Mouse (Mus musculus): ENCODE data around the gene Sco2.

The Sco2 gene

DNA sequence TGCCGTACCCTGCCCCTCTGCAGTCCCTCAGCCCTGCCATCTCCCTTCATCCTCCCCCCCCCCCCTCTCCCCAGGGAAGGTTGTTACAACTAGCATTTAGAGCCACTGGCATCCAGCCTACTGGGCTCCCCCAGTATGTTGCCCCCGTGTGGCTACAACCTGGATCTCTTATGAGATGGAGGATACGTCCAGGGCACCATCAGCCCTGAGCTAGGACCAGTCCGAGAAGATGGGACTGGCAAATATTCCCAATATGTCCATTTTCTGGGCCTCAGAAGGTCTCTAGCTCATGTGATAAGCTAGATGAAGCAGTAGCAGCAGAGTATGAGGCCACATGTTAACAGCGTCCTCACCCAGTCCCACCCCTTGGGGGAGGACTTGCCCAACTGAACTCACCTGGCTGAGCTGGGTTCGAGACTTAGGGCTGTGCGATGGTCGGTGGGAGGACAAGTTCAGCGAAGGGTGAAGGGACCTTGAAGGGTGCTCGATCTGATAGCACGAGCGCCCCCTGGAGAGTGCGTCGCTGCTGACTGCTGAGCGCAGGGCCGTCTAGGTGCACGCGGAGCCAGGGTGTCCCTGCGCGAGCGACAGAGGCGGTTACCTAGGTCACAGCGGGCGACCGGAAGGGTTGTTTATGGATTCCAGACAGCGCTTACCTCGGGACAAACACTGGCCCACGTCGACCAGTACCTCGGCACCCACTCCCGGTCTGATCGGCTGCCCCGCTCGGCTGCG is 452 bp downstream of the Sco2 start:
- DNase-seq (ENCODE audit: low spot score): peak; percentile 89

- no peak for DNase-seq (ENCODE audit: low spot score)
These were observed 1.1 kb downstream of the Sco2 start for GRCm38 (mm10) chr15:89372536-89372935.

DNA sequence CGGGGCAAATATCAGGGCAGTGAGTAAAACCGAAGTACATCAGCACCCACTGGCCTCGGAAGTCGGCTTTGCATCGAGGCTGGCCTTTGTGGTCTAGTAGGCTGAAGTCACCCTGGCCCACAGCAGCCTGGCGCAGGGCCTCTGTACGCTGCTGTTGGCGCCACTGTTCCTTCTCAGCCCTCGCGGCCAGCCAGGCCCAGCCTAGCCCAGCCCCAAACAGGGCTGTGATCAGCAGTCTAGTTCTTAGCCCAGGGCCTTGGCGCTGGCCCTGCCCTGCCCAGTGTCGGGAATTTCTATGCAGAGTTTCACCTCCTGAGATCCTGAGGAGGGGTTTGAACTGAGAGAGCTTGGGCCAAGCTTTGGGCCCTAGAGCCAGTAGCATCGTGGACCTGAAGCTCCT is 1.6 kb downstream of the Sco2 start:
- no peak for DNase-seq (ENCODE audit: low spot score)

- DNase-seq (ENCODE audit: low spot score): no peak
These were observed 8.5 kb downstream of the Sco2 start for GRCm38 (mm10) chr15:89365141-89365551.

DNA sequence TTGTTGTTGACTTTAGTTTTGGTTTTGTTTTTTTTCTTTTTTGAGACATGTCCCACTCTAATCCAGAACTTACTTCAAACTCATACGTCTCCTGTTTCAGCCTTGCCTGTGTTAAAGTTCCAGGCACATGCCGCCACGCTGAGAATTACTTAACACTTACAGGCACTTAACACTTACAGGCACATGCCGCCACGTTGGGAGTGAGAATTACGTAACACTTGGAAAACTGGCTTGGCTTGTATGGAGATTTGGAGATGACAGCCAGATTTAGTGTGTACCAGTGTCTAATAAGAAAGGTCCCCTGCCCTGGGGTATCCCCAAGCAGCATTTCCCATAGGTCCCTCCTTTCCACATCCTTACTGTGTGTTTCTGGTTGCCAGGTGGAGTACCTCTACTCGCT is 10.6 kb downstream of the Sco2 start:
- DNase-seq (ENCODE audit: low spot score): no peak

GRCm38 (mm10) chr15:89358784-89359183 is 14.9 kb downstream of the Sco2 start:
- DNase-seq (ENCODE audit: low spot score): no peak

DNA sequence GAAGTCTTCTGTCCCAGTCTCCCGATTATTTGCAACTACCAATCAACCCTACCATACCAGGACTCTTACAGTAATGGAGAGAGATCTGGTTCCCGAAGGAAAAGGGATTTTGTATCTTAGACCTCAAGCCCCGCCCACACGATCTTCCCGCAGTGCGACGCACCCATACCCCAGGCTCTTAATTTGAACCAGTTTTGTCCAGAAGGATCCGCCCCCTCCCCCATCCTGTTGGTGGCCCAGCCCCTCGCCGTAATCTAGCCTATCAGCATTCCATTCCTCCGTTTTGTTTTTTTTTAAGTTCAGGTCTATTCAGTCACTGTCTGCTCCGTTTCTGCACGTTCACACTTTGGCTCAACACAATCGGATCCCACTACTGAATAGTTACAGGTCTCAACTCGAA is 17.3 kb downstream of the Sco2 start:
- peak; percentile 57 for DNase-seq (ENCODE audit: low spot score)

GRCm38 (mm10) chr15:89355241-89356187 is 18.1 kb downstream of the Sco2 start, which contains the start of the genes Lmf2 and Ncaph2:
TSS of gene Lmf2 (minus strand) at chr15:89355659.
TSS of gene Ncaph2 (plus strand) at chr15:89355719.
- peak; percentile 96 for DNase-seq (ENCODE audit: low spot score)

DNA sequence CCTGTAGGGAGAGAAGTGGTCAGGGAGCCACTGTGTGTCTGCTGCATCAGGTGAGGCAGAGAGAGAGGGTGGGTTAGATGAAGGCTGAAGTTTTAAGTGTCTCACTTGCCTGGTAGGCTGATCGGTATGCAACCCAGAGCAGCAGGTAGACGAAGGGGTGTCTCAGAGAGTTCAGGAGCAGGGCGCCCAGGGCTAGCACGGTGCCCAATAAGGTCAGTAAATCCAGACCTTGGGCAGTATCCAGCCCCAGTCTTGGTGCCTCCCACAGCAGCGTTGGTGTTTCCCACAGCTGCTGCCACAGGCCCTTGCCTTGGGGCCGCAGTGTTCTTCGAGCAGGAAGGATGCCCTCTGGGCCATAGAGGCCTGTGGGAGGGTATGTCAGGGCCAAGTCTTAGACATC is 19.2 kb downstream of the Sco2 start:
- DNase-seq (ENCODE audit: low spot score): no peak

DNA sequence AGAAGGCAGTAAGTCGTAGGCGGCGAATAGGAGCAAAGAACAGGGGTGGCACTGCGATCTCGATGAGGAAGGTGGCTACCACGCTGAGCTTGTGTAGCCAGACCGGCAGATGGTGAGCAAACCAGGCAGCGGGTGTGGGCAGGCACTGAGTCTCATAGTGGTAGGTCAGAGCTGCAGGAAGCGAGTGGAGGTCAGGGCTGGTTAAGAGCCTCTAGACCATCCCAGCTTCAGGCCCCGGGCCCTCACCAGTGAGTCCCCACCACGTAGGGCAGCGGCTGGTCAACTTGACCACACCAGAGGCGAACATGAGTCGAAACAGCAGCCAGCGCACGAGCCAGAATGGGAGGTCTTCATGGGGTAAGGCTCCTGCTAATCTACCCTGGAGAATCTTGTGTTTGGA is 19.8 kb downstream of the Sco2 start:
- no peak for DNase-seq (ENCODE audit: low spot score)

DNA sequence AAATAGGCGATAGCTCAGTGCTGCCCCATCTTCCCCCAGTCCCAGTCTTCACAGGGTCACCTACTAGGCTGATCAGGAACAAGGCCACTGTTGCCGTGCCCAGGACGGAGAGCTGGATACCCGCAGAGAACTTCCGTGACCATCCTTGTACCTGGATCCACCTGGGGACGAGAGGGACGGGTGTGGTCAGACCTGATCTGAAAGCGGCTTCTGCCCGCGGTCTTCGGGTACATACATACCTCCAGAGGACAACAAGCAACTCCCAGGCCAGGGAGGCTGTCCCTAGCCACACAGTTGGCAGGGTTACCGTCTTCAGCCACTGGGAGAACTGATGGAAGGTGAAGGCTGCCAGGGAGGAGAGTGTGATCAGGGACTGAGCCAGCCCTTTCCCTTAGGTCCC is 20.9 kb downstream of the Sco2 start:
- no peak for DNase-seq (ENCODE audit: low spot score)

GRCm38 (mm10) chr15:89352054-89352453 is 21.6 kb downstream of the Sco2 start:
- no peak for DNase-seq (ENCODE audit: low spot score)

DNA sequence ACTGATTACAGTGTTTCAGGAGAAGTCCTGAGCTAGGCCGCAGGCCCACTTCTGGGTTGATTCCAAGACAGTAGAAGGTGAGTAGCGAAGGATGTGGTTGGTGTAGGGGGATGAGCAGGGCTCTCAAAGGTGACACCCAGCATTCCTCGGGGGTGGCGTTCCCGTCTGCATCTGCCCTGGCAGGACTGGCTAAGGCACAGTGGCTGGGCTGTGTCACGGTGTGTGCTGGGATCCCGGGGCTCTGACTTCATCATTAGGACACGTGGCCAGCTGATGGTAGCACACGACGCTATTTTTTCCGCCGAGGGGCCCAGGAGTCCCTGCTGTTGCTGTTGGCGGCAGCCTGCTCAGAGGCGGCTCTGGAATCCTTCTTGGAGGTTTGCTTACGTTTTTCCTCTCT is 22.3 kb downstream of the Sco2 start:
- DNase-seq (ENCODE audit: low spot score): no peak

- no peak for DNase-seq (ENCODE audit: low spot score)
These were observed 23.2 kb downstream of the Sco2 start for GRCm38 (mm10) chr15:89350447-89350846.

GRCm38 (mm10) chr15:89343325-89343724 is 30.3 kb downstream of the Sco2 start:
- no peak for DNase-seq (ENCODE audit: low spot score)

DNA sequence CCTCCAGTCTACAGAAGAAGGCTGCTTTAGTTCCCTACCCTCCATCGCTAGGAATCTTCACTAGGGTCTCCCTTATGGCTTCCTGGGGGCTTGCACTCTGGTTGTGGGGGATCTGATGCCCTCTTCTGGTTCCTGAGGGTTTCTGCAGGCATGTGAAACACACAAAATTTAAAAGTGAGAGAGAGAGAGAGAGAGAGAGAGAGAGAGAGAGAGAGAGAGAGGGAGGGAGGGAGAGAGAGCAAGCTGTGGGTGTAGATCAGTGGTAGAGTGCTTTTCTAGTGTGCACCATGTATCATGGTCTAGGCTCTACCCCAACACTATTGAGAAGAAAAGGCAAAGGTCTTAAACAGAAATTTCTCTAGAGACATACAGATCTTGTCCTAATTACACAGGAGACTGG is 32.0 kb downstream of the Sco2 start:
- DNase-seq (ENCODE audit: low spot score): no peak

DNA sequence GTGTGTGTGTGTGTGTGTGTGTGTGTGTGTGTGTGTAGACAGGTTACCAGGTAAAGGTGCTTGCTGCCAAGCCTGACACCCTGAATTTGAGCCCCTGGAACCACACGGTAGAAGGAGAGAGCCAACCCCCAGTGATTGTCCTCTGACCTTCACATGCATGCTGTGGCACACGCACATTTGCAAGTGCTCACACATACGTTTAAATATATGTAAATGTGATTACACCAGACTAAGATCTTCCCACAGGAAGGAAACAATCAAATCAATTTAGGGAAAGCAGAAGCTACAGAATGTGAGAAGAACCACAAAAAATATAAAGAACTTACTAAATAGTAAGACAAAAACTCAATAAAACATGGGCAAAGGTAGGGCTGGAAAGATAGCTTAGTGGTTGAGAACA is 33.5 kb downstream of the Sco2 start:
- no peak for DNase-seq (ENCODE audit: low spot score)

GRCm38 (mm10) chr15:89339696-89340095 is 34.0 kb downstream of the Sco2 start:
- no peak for DNase-seq (ENCODE audit: low spot score)

DNA sequence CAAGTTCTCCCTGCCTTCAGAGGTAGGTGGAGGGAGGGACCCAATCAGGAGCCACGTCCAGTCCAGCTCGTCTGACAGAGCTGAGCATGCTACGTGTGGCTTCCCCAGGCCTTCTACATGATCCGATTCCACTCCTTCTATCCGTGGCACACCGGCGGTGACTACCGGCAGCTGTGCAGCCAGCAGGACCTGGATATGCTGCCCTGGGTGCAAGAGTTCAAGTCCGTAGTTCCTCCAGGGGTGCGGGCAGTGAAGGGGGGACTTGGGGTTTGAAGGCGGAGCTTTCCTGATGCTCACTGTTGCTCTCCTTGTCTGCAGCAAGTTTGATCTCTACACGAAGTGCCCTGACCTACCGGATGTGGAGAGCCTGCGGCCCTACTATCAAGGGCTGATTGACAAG is 37.2 kb downstream of the Sco2 start:
- DNase-seq (ENCODE audit: low spot score): no peak

GRCm38 (mm10) chr15:89334774-89335537 is 38.7 kb downstream of the Sco2 start:
- no peak for DNase-seq (ENCODE audit: low spot score)

DNA sequence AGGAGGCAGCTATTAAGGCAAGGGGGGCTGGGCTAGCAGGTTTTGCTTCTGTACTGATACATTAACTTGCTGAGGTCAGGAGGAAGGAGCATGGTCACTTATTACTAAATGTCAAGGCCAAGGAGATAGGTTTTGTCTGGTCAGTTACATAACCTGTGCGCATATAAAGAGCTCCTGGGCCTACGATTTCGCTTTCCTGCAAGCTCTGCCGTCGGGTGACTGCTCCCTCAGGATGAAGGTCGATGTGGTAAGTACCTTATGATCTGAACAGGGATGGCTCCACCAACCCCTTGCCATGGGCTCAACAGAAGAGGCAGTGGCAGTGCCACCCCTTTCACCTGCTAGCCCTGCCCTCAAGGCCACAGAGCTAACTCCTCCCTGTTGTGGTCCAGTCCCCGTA is 39.4 kb downstream of the Sco2 start, which contains the start of gene Miox:
Miox (plus strand) TSS at position 128 of the 400 bp plus-strand sequence.
- no peak for DNase-seq (ENCODE audit: low spot score)

- DNase-seq (ENCODE audit: low spot score): no peak
These were observed 47.2 kb downstream of the Sco2 start for GRCm38 (mm10) chr15:89326441-89326840.
